ENCODE assay signal across 8 mouse cellular contexts in genomic region chr13:38527797-38528650, GRCm38 (mm10). TPM values are rescaled to one million over a fixed set of nuclear protein-coding genes. Genes with fewer than 3 reads are reported as not detected.
DNase-seq lines count a peak whose midpoint lies in the region; ATAC-seq lines count a peak whose summit lies in the region.

No protein-coding gene starts in this region.

- no peaks in the 10 kb centered on the region for H3K27me3 ChIP-seq in hindbrain, embryonic 15.5 days

- H3K4me1 ChIP-seq in hindbrain, embryonic 15.5 days (replicated peaks): peaks cover 29% of the 10 kb centered on the region

- H3K27ac ChIP-seq in hindbrain, embryonic 15.5 days (replicated peaks): peak overlapping the region; percentile 87

- under 1% methylated on average over 68 of the region's 87 CpGs for WGBS in hindbrain, embryonic 15.5 days

- H3K4me3 ChIP-seq in hindbrain, embryonic 15.5 days: peak overlapping the region; percentile 97

- DNase-seq in R1 (ENCODE audit: low read depth, low spot score): peak; percentile 75
- peak; percentile 89 to 92 for DNase-seq in cerebellum, postnatal 25 days
- DNase-seq in frontal cortex, postnatal 36 days (ENCODE audit: low spot score in 2 of 2): peak; percentile 82 to 83
- DNase-seq in left cerebral cortex, adult 11 months (ENCODE audit: low spot score): peak; percentile 58
- DNase-seq in lung, postnatal 4 days: peak; percentile 91 to 93
- peak; percentile 84 for DNase-seq in retina, postnatal 1 day
- DNase-seq in thymus, postnatal 4 days: peak; percentile 98

- H3K4me2 ChIP-seq in hindbrain, embryonic 15.5 days: peak overlapping the region; percentile 91

- peak; percentile 91 for ATAC-seq in hindbrain, embryonic 15.5 days (ENCODE audit: low FRiP score, low read depth)

- peak overlapping the region; percentile 90 for H3K9ac ChIP-seq in hindbrain, embryonic 15.5 days

- H3K36me3 ChIP-seq in hindbrain, embryonic 15.5 days: peaks cover 3% of the 10 kb centered on the region; the same call in 1 of the 2 replicates

- no peaks in the 10 kb centered on the region for H3K9me3 ChIP-seq in hindbrain, embryonic 15.5 days

RNA-seq across cellular contexts. Expression of gene Txndc5, which starts 0.6 kb away (rescaled TPM):
- 89.2 and 92.6 TPM in 2 replicates for polyA plus RNA-seq in hindbrain, embryonic 15.5 days (2015; fragmentation: Nextera tagmentation; extraction: Ambion mirVana)

Comparison
In these comparisons a context has a peak if more than half of its experiments do, and no peak if none do; other contexts are left out.
1. Peak in every context shown above with its lines: DNase-seq, ATAC-seq, H3K4me3 ChIP-seq and H3K27ac ChIP-seq.